Mouse (Mus musculus) hindbrain, embryonic 12.5 days (tissue): ENCODE data around the gene Dtl. TPM values are rescaled to one million over a fixed set of nuclear protein-coding genes. Genes with fewer than 3 reads are reported as not detected.

Experiments used
- ATAC-seq: fragments of 200-750 bp; cut with Nextera tagmentation; 2 replicates; pipeline ENCODE4 v1.8.0; 2017; ENCODE audit warnings: moderate TSS enrichment; ENCODE audit not compliant: low FRiP score
- H3K27ac ChIP-seq: fragments of 300-500 bp; sonication (generic); 2 replicates; pipeline ENCODE4 v1.5.1; 2016; ENCODE audit warnings: mild to moderate bottlenecking
- H3K27me3 ChIP-seq: fragments of 300-500 bp; sonication (generic); 2 replicates; pipeline ENCODE4 v1.6.1; 2016; ENCODE audit warnings: mild to moderate bottlenecking
- H3K36me3 ChIP-seq: fragments of 300-500 bp; sonication (generic); 2 replicates; pipeline ENCODE4 v1.6.1; 2016; ENCODE audit warnings: mild to moderate bottlenecking
- H3K4me1 ChIP-seq: fragments of 300-500 bp; sonication (generic); 2 replicates; pipeline ENCODE4 v1.6.1; 2016
- H3K4me2 ChIP-seq: fragments of 300-500 bp; sonication (generic); replicated peaks from 2 replicates; pipeline ENCODE4 v1.6.1; 2016; ENCODE audit warnings: mild to moderate bottlenecking
- H3K4me3 ChIP-seq: fragments of 300-500 bp; sonication (generic); 2 replicates; pipeline ENCODE4 v1.5.1; 2016; ENCODE audit warnings: mild to moderate bottlenecking
- H3K9ac ChIP-seq: fragments of 300-500 bp; sonication (generic); 2 replicates; pipeline ENCODE4 v1.6.1; 2016; ENCODE audit warnings: mild to moderate bottlenecking, moderate library complexity
- H3K9me3 ChIP-seq: fragments of 300-500 bp; sonication (generic); replicated peaks from 2 replicates; pipeline ENCODE4 v1.6.1; 2016; ENCODE audit warnings: mild to moderate bottlenecking
- WGBS: fragments of 180-500 bp; shearing (Covaris S2); methylation state at CpG from one replicate; pipeline ENCODE4 v1.1.7; 2016; 5-methylcytosine and 5-hydroxymethylcytosine counted together
- polyA plus RNA-seq: library from polyadenylated mRNA; unstranded; fragments of >200 nt; fragmentation: Nextera tagmentation; extraction: Ambion mirVana; gene quantifications from 2 replicates; pipeline ENCODE4 v1.2.1, GENCODE M21; 2016

The Dtl gene
- polyA plus RNA-seq, 1 experiment from 2014 or later = 39.9 TPM

GRCm38 (mm10) chr1:191513195-191513594 lies 62.1 kb downstream of the Dtl start:
- H3K9ac ChIP-seq = no peak overlapping the region
- no peaks in the 10 kb centered on the region for H3K4me1 ChIP-seq
- no peaks in the 10 kb centered on the region for H3K27me3 ChIP-seq
- H3K4me2 ChIP-seq = no peak overlapping the region
- no peak overlapping the region for H3K27ac ChIP-seq
- ATAC-seq = no peak
- H3K9me3 ChIP-seq = no peaks in the 10 kb centered on the region
- no peaks in the 10 kb centered on the region for H3K36me3 ChIP-seq
- WGBS = 83% methylated on average over 4 of the region's 4 CpGs
- no peak overlapping the region for H3K4me3 ChIP-seq

GRCm38 (mm10) chr1:191512383-191512782 lies 63.0 kb downstream of the Dtl start:
- H3K9me3 ChIP-seq = no peaks in the 10 kb centered on the region
- no peak overlapping the region for H3K4me2 ChIP-seq
- no peak overlapping the region for H3K9ac ChIP-seq
- H3K4me3 ChIP-seq = no peak overlapping the region
- no peaks in the 10 kb centered on the region for H3K36me3 ChIP-seq
- 71% methylated on average over 4 of the region's 4 CpGs for WGBS
- no peak for ATAC-seq
- H3K4me1 ChIP-seq = no peaks in the 10 kb centered on the region
- no peaks in the 10 kb centered on the region for H3K27me3 ChIP-seq
- H3K27ac ChIP-seq = no peak overlapping the region

GRCm38 (mm10) chr1:191511503-191511902 lies 63.8 kb downstream of the Dtl start:
- H3K4me3 ChIP-seq = no peak overlapping the region
- no peaks in the 10 kb centered on the region for H3K27me3 ChIP-seq
- no peaks in the 10 kb centered on the region for H3K4me1 ChIP-seq
- ATAC-seq = no peak
- WGBS = 82% methylated on average over 8 of the region's 8 CpGs
- H3K36me3 ChIP-seq = no peaks in the 10 kb centered on the region
- H3K27ac ChIP-seq = no peak overlapping the region
- no peak overlapping the region for H3K9ac ChIP-seq
- no peak overlapping the region for H3K4me2 ChIP-seq
- no peaks in the 10 kb centered on the region for H3K9me3 ChIP-seq

GRCm38 (mm10) chr1:191509865-191510264 lies 65.5 kb downstream of the Dtl start:
- no peak for ATAC-seq

GRCm38 (mm10) chr1:191509131-191509530 lies 66.2 kb downstream of the Dtl start:
- H3K27me3 ChIP-seq = no peaks in the 10 kb centered on the region
- no peaks in the 10 kb centered on the region for H3K4me1 ChIP-seq
- H3K27ac ChIP-seq = no peak overlapping the region
- 89% methylated on average over 6 of the region's 6 CpGs for WGBS
- H3K4me2 ChIP-seq = no peak overlapping the region
- no peak for ATAC-seq
- H3K36me3 ChIP-seq = no peaks in the 10 kb centered on the region
- no peak overlapping the region for H3K4me3 ChIP-seq
- no peaks in the 10 kb centered on the region for H3K9me3 ChIP-seq
- H3K9ac ChIP-seq = no peak overlapping the region

More at GRCm38 (mm10) chr1:191509865-191510264, 65.5 kb downstream of the Dtl start:
- Histone ChIP-seq H3K9ac (no peak overlapping the region), H3K4me2 (no peak overlapping the region), H3K27ac (no peak overlapping the region), H3K4me1 (no peaks in the 10 kb centered on the region), H3K9me3 (no peaks in the 10 kb centered on the region), H3K36me3 (no peaks in the 10 kb centered on the region), H3K27me3 (no peaks in the 10 kb centered on the region), H3K4me3 (no peak overlapping the region)
- WGBS = 75% methylated on average over 3 of the region's 3 CpGs

GRCm38 (mm10) chr1:191506791-191507190 lies 68.6 kb downstream of the Dtl start:
- Histone ChIP-seq H3K27ac (no peak overlapping the region), H3K4me1 (no peaks in the 10 kb centered on the region), H3K36me3 (no peaks in the 10 kb centered on the region), H3K9me3 (no peaks in the 10 kb centered on the region), H3K4me3 (no peak overlapping the region), H3K27me3 (no peaks in the 10 kb centered on the region), H3K4me2 (no peak overlapping the region), H3K9ac (no peak overlapping the region)
- WGBS = 69% methylated on average over 1 of the region's 1 CpGs
- ATAC-seq = no peak

- H3K27me3 ChIP-seq = no peaks in the 10 kb centered on the region
- no peak for ATAC-seq
- H3K9ac ChIP-seq = no peak overlapping the region
- 92% methylated on average over 6 of the region's 6 CpGs for WGBS
- H3K4me1 ChIP-seq = peaks cover 3% of the 10 kb centered on the region; the same call in 1 of the 2 replicates
- no peak overlapping the region for H3K27ac ChIP-seq
- H3K36me3 ChIP-seq = no peaks in the 10 kb centered on the region
- H3K9me3 ChIP-seq = no peaks in the 10 kb centered on the region
- no peak overlapping the region for H3K4me2 ChIP-seq
- no peak overlapping the region for H3K4me3 ChIP-seq
Observed at GRCm38 (mm10) chr1:191499666-191500065, 75.7 kb downstream of the Dtl start.

- H3K4me1 ChIP-seq = peaks cover 3% of the 10 kb centered on the region; the same call in 1 of the 2 replicates
- ATAC-seq = no peak
- H3K4me2 ChIP-seq = no peak overlapping the region
- H3K4me3 ChIP-seq = no peak overlapping the region
- H3K27ac ChIP-seq = no peak overlapping the region
- WGBS = 89% methylated on average over 14 of the region's 14 CpGs
- no peaks in the 10 kb centered on the region for H3K36me3 ChIP-seq
- H3K27me3 ChIP-seq = no peaks in the 10 kb centered on the region
- H3K9ac ChIP-seq = no peak overlapping the region
- no peaks in the 10 kb centered on the region for H3K9me3 ChIP-seq
Observed at GRCm38 (mm10) chr1:191498271-191498955, 76.9 kb downstream of the Dtl start.

GRCm38 (mm10) chr1:191496676-191497075 lies 78.7 kb downstream of the Dtl start:
- ATAC-seq = no peak
- Histone ChIP-seq H3K9ac (no peak overlapping the region), H3K9me3 (no peaks in the 10 kb centered on the region), H3K27me3 (no peaks in the 10 kb centered on the region; the same call in 1 of the 2 replicates), H3K4me2 (no peak overlapping the region), H3K4me1 (peaks cover 3% of the 10 kb centered on the region; the same call in 1 of the 2 replicates), H3K27ac (no peak overlapping the region), H3K36me3 (no peaks in the 10 kb centered on the region), H3K4me3 (no peak overlapping the region)
- 89% methylated on average over 1 of the region's 1 CpGs for WGBS

- Histone ChIP-seq H3K36me3 (no peaks in the 10 kb centered on the region), H3K4me3 (no peak overlapping the region), H3K4me1 (peaks cover 3% of the 10 kb centered on the region; the same call in 1 of the 2 replicates), H3K27ac (no peak overlapping the region), H3K27me3 (no peaks in the 10 kb centered on the region; the same call in 1 of the 2 replicates), H3K4me2 (no peak overlapping the region), H3K9me3 (no peaks in the 10 kb centered on the region), H3K9ac (no peak overlapping the region)
- no peak for ATAC-seq
- WGBS = 49% methylated on average over 10 of the region's 10 CpGs
Observed at GRCm38 (mm10) chr1:191495051-191495467, 80.3 kb downstream of the Dtl start.

- 50% methylated on average over 2 of the region's 2 CpGs for WGBS
- no peak overlapping the region for H3K4me2 ChIP-seq
Observed at GRCm38 (mm10) chr1:191494303-191494655, 81.1 kb downstream of the Dtl start.

GRCm38 (mm10) chr1:191493476-191494302 lies 81.7 kb downstream of the Dtl start:
- WGBS = 86% methylated on average over 13 of the region's 13 CpGs

More at GRCm38 (mm10) chr1:191494303-191494655, 81.1 kb downstream of the Dtl start:
- H3K36me3 ChIP-seq = no peaks in the 10 kb centered on the region
- no peaks in the 10 kb centered on the region for H3K9me3 ChIP-seq
- H3K9ac ChIP-seq = no peak overlapping the region
- H3K4me3 ChIP-seq = no peak overlapping the region
- H3K27ac ChIP-seq = no peak overlapping the region
- H3K27me3 ChIP-seq = no peaks in the 10 kb centered on the region; the same call in 1 of the 2 replicates
- ATAC-seq = no peak
- H3K4me1 ChIP-seq = peaks cover 3% of the 10 kb centered on the region; the same call in 1 of the 2 replicates

More at GRCm38 (mm10) chr1:191493476-191494302, 81.7 kb downstream of the Dtl start:
- Histone ChIP-seq H3K27ac (no peak overlapping the region), H3K27me3 (no peaks in the 10 kb centered on the region; the same call in 1 of the 2 replicates), H3K36me3 (no peaks in the 10 kb centered on the region), H3K4me3 (no peak overlapping the region), H3K4me1 (peaks cover 3% of the 10 kb centered on the region; the same call in 1 of the 2 replicates), H3K9me3 (no peaks in the 10 kb centered on the region), H3K9ac (no peak overlapping the region), H3K4me2 (no peak overlapping the region)
- ATAC-seq = no peak
